Mouse (Mus musculus) frontal cortex, postnatal 14 days (tissue): ENCODE data around the gene Prpf8.

Source experiments
- DNase-seq, 2 experiments: peaks; one replicate each; pipeline ENCODE4 v3.0.0; 2022; ENCODE audit warnings: low spot score in 2 of 2

The Prpf8 gene

GRCm38 (mm10) chr11:75459141-75459711, 27.4 kb upstream of the Prpf8 start:
- no peak for DNase-seq

- no peak for DNase-seq
Observed at GRCm38 (mm10) chr11:75459751-75460102, 26.9 kb upstream of the Prpf8 start.

GRCm38 (mm10) chr11:75460103-75460843, 26.3 kb upstream of the Prpf8 start:
- peak; percentile 89 to 92 for DNase-seq

GRCm38 (mm10) chr11:75460844-75461742, 25.5 kb upstream of the Prpf8 start, which contains the start of gene Tlcd2:
TSS of gene Tlcd2 (plus strand) at chr11:75461715.
- peak; percentile 99 to 100 for DNase-seq

GRCm38 (mm10) chr11:75461743-75462252, 24.8 kb upstream of the Prpf8 start:
- no peak for DNase-seq

GRCm38 (mm10) chr11:75462253-75462783, 24.3 kb upstream of the Prpf8 start:
- peak in 1 of 2 experiments; percentile 55 for DNase-seq

- peak in 1 of 2 experiments; percentile 57 for DNase-seq
Observed at GRCm38 (mm10) chr11:75462865-75463336, 23.7 kb upstream of the Prpf8 start.

- no peak for DNase-seq
Observed at GRCm38 (mm10) chr11:75463624-75464023, 23.0 kb upstream of the Prpf8 start.

GRCm38 (mm10) chr11:75464417-75464816, 22.2 kb upstream of the Prpf8 start:
- no peak for DNase-seq

- no peak for DNase-seq
Observed at GRCm38 (mm10) chr11:75465051-75465450, 21.6 kb upstream of the Prpf8 start.

GRCm38 (mm10) chr11:75466731-75467505, 19.7 kb upstream of the Prpf8 start:
- no peak for DNase-seq

- no peak for DNase-seq
Observed at GRCm38 (mm10) chr11:75467512-75468215, 19.0 kb upstream of the Prpf8 start.

GRCm38 (mm10) chr11:75468410-75468809, 18.2 kb upstream of the Prpf8 start:
- no peak for DNase-seq

GRCm38 (mm10) chr11:75469261-75469660, 17.4 kb upstream of the Prpf8 start:
- DNase-seq = no peak

- DNase-seq = no peak
Observed at GRCm38 (mm10) chr11:75470675-75471074, 15.9 kb upstream of the Prpf8 start.

- no peak for DNase-seq
Observed at GRCm38 (mm10) chr11:75472469-75473081, 14.0 kb upstream of the Prpf8 start.

GRCm38 (mm10) chr11:75473376-75473775, 13.2 kb upstream of the Prpf8 start:
- DNase-seq = no peak

- DNase-seq = no peak
Observed at GRCm38 (mm10) chr11:75486192-75486591, 424 bp upstream of the Prpf8 start.

- no peak for DNase-seq
Observed at GRCm38 (mm10) chr11:75487496-75487895, 880 bp downstream of the Prpf8 start.
